Mouse (Mus musculus): Measurements from ENCODE around the gene Stk35. TPM values are rescaled to one million over a fixed set of nuclear protein-coding genes. Genes with fewer than 3 reads are reported as not detected.

Gene Stk35
- 7.8 and 8.8 TPM in 2 replicates for polyA plus RNA-seq (2015; fragmentation: Nextera tagmentation; extraction: Ambion mirVana)

- under 1% methylated on average over 62 of the region's 63 CpGs for WGBS
- peak within 1 kb of the TSS; percentile 98 for H3K27ac ChIP-seq
Measured at GRCm38 (mm10) chr2:129800271-129800903, at the start of gene Stk35. Stk35 (plus strand) TSS chr2:129800517.

GRCm38 (mm10) chr2:129782046-129782445, 18.3 kb upstream of the Stk35 start:
- no peaks in the 10 kb centered on the region for H3K27me3 ChIP-seq (replicated peaks)
- H3K4me2 ChIP-seq (replicated peaks) = no peak overlapping the region
- H3K4me3 ChIP-seq (replicated peaks) = no peak overlapping the region
- 77% methylated on average over 1 of the region's 1 CpGs for WGBS
- no peaks in the 10 kb centered on the region for H3K9me3 ChIP-seq
- no peaks in the 10 kb centered on the region for H3K4me1 ChIP-seq (replicated peaks)
- no peak overlapping the region for H3K27ac ChIP-seq
- no peaks in the 10 kb centered on the region for H3K36me3 ChIP-seq
- no peak for ATAC-seq
- no peak overlapping the region for H3K9ac ChIP-seq

More at GRCm38 (mm10) chr2:129800271-129800903, at the start of gene Stk35:
- ATAC-seq = peak; percentile 91
- Histone ChIP-seq H3K9me3 (no peaks in the 10 kb centered on the region), H3K4me1 (replicated peaks) (peaks cover 19% of the 10 kb centered on the region), H3K9ac (peak within 1 kb of the TSS; percentile 96), H3K27me3 (replicated peaks) (no peaks in the 10 kb centered on the region), H3K4me2 (replicated peaks) (peak within 1 kb of the TSS; percentile 88), H3K36me3 (peaks cover 4% of the 10 kb centered on the region; the same call in 1 of the 2 replicates), H3K4me3 (replicated peaks) (peak within 1 kb of the TSS; percentile 97)

- no peak overlapping the region for H3K4me3 ChIP-seq (replicated peaks)
- H3K27me3 ChIP-seq (replicated peaks) = no peaks in the 10 kb centered on the region
- H3K9me3 ChIP-seq = no peaks in the 10 kb centered on the region
- H3K36me3 ChIP-seq = no peaks in the 10 kb centered on the region
- no peak overlapping the region for H3K9ac ChIP-seq
- ATAC-seq = no peak
- peaks cover 6% of the 10 kb centered on the region; the same call in 1 of the 2 replicates for H3K4me1 ChIP-seq (replicated peaks)
- no peak overlapping the region for H3K4me2 ChIP-seq (replicated peaks)
- H3K27ac ChIP-seq = no peak overlapping the region
- 88% methylated on average over 2 of the region's 2 CpGs for WGBS
Measured at GRCm38 (mm10) chr2:129796501-129796900, 3.8 kb upstream of the Stk35 start.

GRCm38 (mm10) chr2:129797709-129798108, 2.6 kb upstream of the Stk35 start:
- Histone ChIP-seq H3K9me3 (no peaks in the 10 kb centered on the region), H3K27me3 (replicated peaks) (no peaks in the 10 kb centered on the region), H3K9ac (no peak overlapping the region), H3K4me3 (replicated peaks) (no peak overlapping the region), H3K27ac (no peak overlapping the region), H3K36me3 (no peaks in the 10 kb centered on the region), H3K4me2 (replicated peaks) (no peak overlapping the region), H3K4me1 (replicated peaks) (peaks cover 13% of the 10 kb centered on the region)
- no peak for ATAC-seq
- 80% methylated on average over 1 of the region's 3 CpGs for WGBS

- no peaks in the 10 kb centered on the region for H3K27me3 ChIP-seq (replicated peaks)
- no peak for ATAC-seq
- H3K9me3 ChIP-seq = no peaks in the 10 kb centered on the region
- no peak overlapping the region for H3K4me2 ChIP-seq (replicated peaks)
- no peaks in the 10 kb centered on the region for H3K36me3 ChIP-seq
- no peak overlapping the region for H3K4me3 ChIP-seq (replicated peaks)
- no peak overlapping the region for H3K9ac ChIP-seq
- peaks cover 19% of the 10 kb centered on the region for H3K4me1 ChIP-seq (replicated peaks)
- H3K27ac ChIP-seq = no peak overlapping the region
Measured at GRCm38 (mm10) chr2:129798410-129798809, 1.9 kb upstream of the Stk35 start.

- WGBS = 1% methylated on average over 31 of the region's 32 CpGs
Measured at GRCm38 (mm10) chr2:129800904-129801230, 550 bp downstream of the Stk35 start.

GRCm38 (mm10) chr2:129801231-129802029, 1.1 kb downstream of the Stk35 start:
- Histone ChIP-seq H3K4me2 (replicated peaks) (peak overlapping the region; percentile 88), H3K27ac (peak overlapping the region; percentile 98), H3K4me1 (replicated peaks) (peaks cover 19% of the 10 kb centered on the region), H3K36me3 (peaks cover 4% of the 10 kb centered on the region; the same call in 1 of the 2 replicates), H3K4me3 (replicated peaks) (peak overlapping the region; percentile 97), H3K27me3 (replicated peaks) (no peaks in the 10 kb centered on the region), H3K9me3 (no peaks in the 10 kb centered on the region), H3K9ac (peak overlapping the region; percentile 96)
- WGBS = under 1% methylated on average over 73 of the region's 73 CpGs
- peak; percentile 82 for ATAC-seq

More at GRCm38 (mm10) chr2:129800904-129801230, 550 bp downstream of the Stk35 start:
- Histone ChIP-seq H3K36me3 (peaks cover 4% of the 10 kb centered on the region; the same call in 1 of the 2 replicates), H3K9me3 (no peaks in the 10 kb centered on the region), H3K4me3 (replicated peaks) (peak overlapping the region; percentile 97), H3K9ac (peak overlapping the region; percentile 96), H3K27ac (peak overlapping the region; percentile 98), H3K4me2 (replicated peaks) (peak overlapping the region; percentile 88), H3K27me3 (replicated peaks) (no peaks in the 10 kb centered on the region), H3K4me1 (replicated peaks) (peaks cover 19% of the 10 kb centered on the region)
- peak; percentile 60; the same call in 1 of the 2 replicates for ATAC-seq

GRCm38 (mm10) chr2:129805486-129805885, 5.2 kb downstream of the Stk35 start:
- Histone ChIP-seq H3K4me1 (replicated peaks) (peaks cover 12% of the 10 kb centered on the region), H3K27me3 (replicated peaks) (no peaks in the 10 kb centered on the region), H3K36me3 (peaks cover 6% of the 10 kb centered on the region), H3K9ac (no peak overlapping the region), H3K4me2 (replicated peaks) (no peak overlapping the region), H3K9me3 (no peaks in the 10 kb centered on the region), H3K27ac (no peak overlapping the region), H3K4me3 (replicated peaks) (no peak overlapping the region)
- no peak for ATAC-seq
- 84% methylated on average over 4 of the region's 4 CpGs for WGBS

- peaks cover 13% of the 10 kb centered on the region for H3K36me3 ChIP-seq
- no peak for ATAC-seq
- no peak overlapping the region for H3K4me2 ChIP-seq (replicated peaks)
- 86% methylated on average over 2 of the region's 2 CpGs for WGBS
- H3K27me3 ChIP-seq (replicated peaks) = no peaks in the 10 kb centered on the region
- H3K9ac ChIP-seq = no peak overlapping the region
- H3K4me1 ChIP-seq (replicated peaks) = peaks cover 12% of the 10 kb centered on the region
- no peak overlapping the region for H3K4me3 ChIP-seq (replicated peaks)
- no peak overlapping the region for H3K27ac ChIP-seq
- no peaks in the 10 kb centered on the region for H3K9me3 ChIP-seq
Measured at GRCm38 (mm10) chr2:129806486-129806885, 6.2 kb downstream of the Stk35 start.

- H3K4me2 ChIP-seq (replicated peaks) = no peak overlapping the region
- 90% methylated on average over 7 of the region's 7 CpGs for WGBS
- peaks cover 14% of the 10 kb centered on the region for H3K36me3 ChIP-seq
- H3K4me3 ChIP-seq (replicated peaks) = no peak overlapping the region
- no peaks in the 10 kb centered on the region for H3K27me3 ChIP-seq (replicated peaks)
- H3K9ac ChIP-seq = no peak overlapping the region
- H3K27ac ChIP-seq = no peak overlapping the region
- no peaks in the 10 kb centered on the region for H3K9me3 ChIP-seq
- no peak for ATAC-seq
- H3K4me1 ChIP-seq (replicated peaks) = 0 out of 2 replicates have a peak, but pooled peaks cover 3% of the 10 kb centered on the region
Measured at GRCm38 (mm10) chr2:129810563-129810962, 10.2 kb downstream of the Stk35 start.

GRCm38 (mm10) chr2:129814033-129814432, 13.7 kb downstream of the Stk35 start:
- Histone ChIP-seq H3K9me3 (no peaks in the 10 kb centered on the region), H3K27ac (no peak overlapping the region), H3K4me3 (replicated peaks) (no peak overlapping the region), H3K4me1 (replicated peaks) (0 out of 2 replicates have a peak, but pooled peaks cover 3% of the 10 kb centered on the region), H3K36me3 (peaks cover 14% of the 10 kb centered on the region), H3K4me2 (replicated peaks) (no peak overlapping the region), H3K27me3 (replicated peaks) (no peaks in the 10 kb centered on the region), H3K9ac (no peak overlapping the region)
- no peak for ATAC-seq
- WGBS = 88% methylated on average over 3 of the region's 3 CpGs

GRCm38 (mm10) chr2:129815076-129815475, 14.8 kb downstream of the Stk35 start:
- Histone ChIP-seq H3K36me3 (peaks cover 14% of the 10 kb centered on the region), H3K27ac (no peak overlapping the region), H3K27me3 (replicated peaks) (no peaks in the 10 kb centered on the region), H3K9ac (no peak overlapping the region), H3K4me3 (replicated peaks) (no peak overlapping the region), H3K4me1 (replicated peaks) (0 out of 2 replicates have a peak, but pooled peaks cover 3% of the 10 kb centered on the region), H3K4me2 (replicated peaks) (no peak overlapping the region), H3K9me3 (no peaks in the 10 kb centered on the region)
- WGBS = 57% methylated on average over 2 of the region's 2 CpGs
- no peak for ATAC-seq
